Mouse (Mus musculus): ENCODE results near the gene Hectd4. TPM values are rescaled to one million over a fixed set of nuclear protein-coding genes. Genes with fewer than 3 reads are reported as not detected.
A peak's percentile ranks its signal among the peaks of the same experiment; 100 is the strongest.

The Hectd4 gene
- 16.8 and 18.0 TPM in 2 replicates for polyA plus RNA-seq (2015; fragmentation: Nextera tagmentation; extraction: Ambion mirVana)

DNA sequence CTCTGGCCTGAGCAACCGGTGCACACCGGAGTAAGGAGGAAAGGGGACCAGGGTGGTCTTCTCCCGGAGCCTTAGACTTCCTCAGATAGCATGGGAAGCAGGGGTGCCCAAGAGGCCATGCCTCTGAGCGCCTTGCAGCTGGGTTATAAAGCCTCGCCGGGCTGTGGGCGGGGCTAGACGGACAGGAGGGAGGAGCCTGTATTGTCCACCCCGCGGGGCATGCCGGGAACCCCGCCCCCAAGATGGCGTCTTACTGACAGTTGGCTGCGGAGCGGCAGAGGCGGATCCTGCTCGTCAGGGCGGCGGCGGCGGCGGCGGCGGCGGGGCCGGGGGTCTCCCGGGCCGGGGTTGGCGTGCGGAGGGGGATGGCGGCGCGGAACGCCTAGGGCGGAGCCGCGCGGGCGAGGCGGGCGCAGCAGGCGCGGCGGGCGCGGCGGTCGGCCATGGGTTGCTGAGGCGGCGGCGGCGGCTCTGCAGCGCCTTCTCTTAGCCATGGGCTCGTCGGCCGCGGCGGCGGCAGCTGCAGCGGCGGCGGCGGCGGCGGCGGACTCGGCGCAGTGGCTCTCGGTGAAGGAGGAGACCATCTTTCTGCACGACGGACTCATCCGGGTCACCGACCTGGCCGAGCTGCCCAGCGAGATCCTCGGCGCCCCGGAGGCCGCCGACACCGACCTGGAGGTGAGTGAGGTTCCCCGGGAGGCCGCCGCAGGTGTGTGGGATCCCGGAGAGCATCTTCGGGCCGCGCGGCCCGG, at the start of gene Hectd4:
Gene Hectd4 (plus strand): TSS at position 240 of the 752 bp plus-strand sequence.
- Histone ChIP-seq H3K9ac (replicated peaks) (peak within 1 kb of the TSS; percentile 97), H3K27ac (peak within 1 kb of the TSS; percentile 96), H3K4me2 (replicated peaks) (peak within 1 kb of the TSS; percentile 77), H3K9me3 (no peaks in the 10 kb centered on the region), H3K27me3 (no peaks in the 10 kb centered on the region), H3K4me3 (replicated peaks) (peak within 1 kb of the TSS; percentile 96), H3K36me3 (no peaks in the 10 kb centered on the region), H3K4me1 (replicated peaks) (peaks cover 17% of the 10 kb centered on the region)
- under 1% methylated on average over 84 of the region's 90 CpGs for WGBS
- ATAC-seq = peak; percentile 84

DNA sequence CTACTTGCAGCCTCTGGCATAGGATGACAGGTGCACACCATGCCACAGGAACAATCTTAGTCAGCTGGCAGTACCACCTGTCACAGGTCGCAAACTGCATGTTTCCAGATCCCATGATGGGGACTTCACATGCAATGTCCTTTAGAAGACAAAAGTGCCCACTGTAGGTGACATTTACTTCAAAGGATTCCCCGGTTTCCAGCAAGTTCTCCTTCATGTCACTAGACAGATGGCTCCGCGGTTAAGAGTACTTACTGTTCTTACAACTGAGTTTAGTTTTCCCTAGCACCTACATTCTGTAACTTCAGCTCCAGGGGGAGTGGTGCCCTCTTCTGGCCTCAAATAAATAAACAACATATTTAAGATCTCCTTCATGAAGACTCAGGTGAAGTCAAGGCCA, 47.2 kb upstream of the Hectd4 start:
- Histone ChIP-seq H3K4me3 (replicated peaks) (no peak overlapping the region), H3K9me3 (no peaks in the 10 kb centered on the region), H3K4me2 (replicated peaks) (no peak overlapping the region), H3K9ac (replicated peaks) (no peak overlapping the region; the same call in 1 of the 2 replicates), H3K36me3 (peaks cover 22% of the 10 kb centered on the region), H3K27ac (no peak overlapping the region), H3K27me3 (no peaks in the 10 kb centered on the region), H3K4me1 (replicated peaks) (no peaks in the 10 kb centered on the region)
- WGBS = 98% methylated on average over 4 of the region's 4 CpGs
- no peak for ATAC-seq

GRCm38 (mm10) chr5:121179077-121179857, 40.8 kb upstream of the Hectd4 start:
- H3K4me1 ChIP-seq (replicated peaks) = peaks cover 34% of the 10 kb centered on the region
- no peak overlapping the region for H3K4me3 ChIP-seq (replicated peaks)
- no peaks in the 10 kb centered on the region for H3K36me3 ChIP-seq
- no peaks in the 10 kb centered on the region for H3K9me3 ChIP-seq
- no peaks in the 10 kb centered on the region for H3K27me3 ChIP-seq
- 56% methylated on average over 9 of the region's 9 CpGs for WGBS
- H3K9ac ChIP-seq (replicated peaks) = no peak overlapping the region
- H3K27ac ChIP-seq = peak overlapping the region; percentile 12; the same call in 1 of the 2 replicates
- H3K4me2 ChIP-seq (replicated peaks) = no peak overlapping the region
- no peak for ATAC-seq

GRCm38 (mm10) chr5:121183269-121183668, 36.8 kb upstream of the Hectd4 start:
- Histone ChIP-seq H3K4me1 (replicated peaks) (peaks cover 74% of the 10 kb centered on the region), H3K9ac (replicated peaks) (no peak overlapping the region), H3K27me3 (no peaks in the 10 kb centered on the region), H3K9me3 (no peaks in the 10 kb centered on the region), H3K4me2 (replicated peaks) (no peak overlapping the region), H3K4me3 (replicated peaks) (no peak overlapping the region), H3K27ac (no peak overlapping the region), H3K36me3 (no peaks in the 10 kb centered on the region)
- 81% methylated on average over 9 of the region's 9 CpGs for WGBS
- ATAC-seq = no peak

DNA sequence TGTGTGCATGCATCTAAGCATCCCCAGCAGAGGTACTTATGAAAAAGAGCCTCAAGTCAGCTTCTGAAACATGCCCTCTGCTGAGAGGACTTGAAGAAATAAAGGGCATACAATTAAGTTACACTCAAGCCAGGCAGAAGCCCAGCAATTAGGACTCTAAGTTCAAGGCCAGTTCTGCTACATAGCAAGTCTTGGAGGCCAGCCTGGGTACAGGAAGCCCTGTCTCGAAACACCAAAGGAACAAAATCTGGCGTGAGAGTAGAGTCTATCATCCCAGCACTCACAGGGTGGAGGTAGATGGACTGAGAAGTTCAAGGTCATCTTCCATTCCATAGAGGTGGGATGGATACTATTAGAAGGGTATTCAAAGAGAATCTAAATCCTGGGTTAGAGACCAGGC, 35.6 kb upstream of the Hectd4 start:
- H3K4me3 ChIP-seq (replicated peaks) = no peak overlapping the region
- H3K4me2 ChIP-seq (replicated peaks) = no peak overlapping the region
- no peak for ATAC-seq
- WGBS = 85% methylated on average over 2 of the region's 2 CpGs
- no peaks in the 10 kb centered on the region for H3K9me3 ChIP-seq
- H3K4me1 ChIP-seq (replicated peaks) = peaks cover 75% of the 10 kb centered on the region
- H3K27me3 ChIP-seq = no peaks in the 10 kb centered on the region
- H3K27ac ChIP-seq = 0 out of 2 replicates have a peak overlapping the region, but pooled peaks have one; percentile 14
- H3K9ac ChIP-seq (replicated peaks) = no peak overlapping the region
- no peaks in the 10 kb centered on the region for H3K36me3 ChIP-seq

- ATAC-seq = peak; percentile 51
- no peaks in the 10 kb centered on the region for H3K9me3 ChIP-seq
- 51% methylated on average over 11 of the region's 11 CpGs for WGBS
- H3K4me3 ChIP-seq (replicated peaks) = no peak overlapping the region
- H3K9ac ChIP-seq (replicated peaks) = 0 out of 2 replicates have a peak overlapping the region, but pooled peaks have one; percentile 0
- H3K4me1 ChIP-seq (replicated peaks) = peaks cover 74% of the 10 kb centered on the region
- no peaks in the 10 kb centered on the region for H3K36me3 ChIP-seq
- H3K4me2 ChIP-seq (replicated peaks) = no peak overlapping the region; the same call in 1 of the 2 replicates
- no peaks in the 10 kb centered on the region for H3K27me3 ChIP-seq
- peak overlapping the region; percentile 14 for H3K27ac ChIP-seq
Measured at GRCm38 (mm10) chr5:121184945-121185551, 35.0 kb upstream of the Hectd4 start.

GRCm38 (mm10) chr5:121187580-121188001, 32.4 kb upstream of the Hectd4 start:
- H3K9ac ChIP-seq (replicated peaks) = peak overlapping the region; percentile 10; the same call in 1 of the 2 replicates

GRCm38 (mm10) chr5:121188265-121188664, 31.8 kb upstream of the Hectd4 start:
- no peak overlapping the region for H3K4me3 ChIP-seq (replicated peaks)
- H3K4me2 ChIP-seq (replicated peaks) = peak overlapping the region; percentile 26; the same call in 1 of the 2 replicates
- no peaks in the 10 kb centered on the region for H3K36me3 ChIP-seq
- H3K9me3 ChIP-seq = no peaks in the 10 kb centered on the region
- no peaks in the 10 kb centered on the region for H3K27me3 ChIP-seq
- peaks cover 77% of the 10 kb centered on the region for H3K4me1 ChIP-seq (replicated peaks)
- H3K27ac ChIP-seq = no peak overlapping the region
- ATAC-seq = no peak
- 94% methylated on average over 9 of the region's 9 CpGs for WGBS
- H3K9ac ChIP-seq (replicated peaks) = no peak overlapping the region; the same call in 1 of the 2 replicates

More at GRCm38 (mm10) chr5:121187580-121188001, 32.4 kb upstream of the Hectd4 start:
- Histone ChIP-seq H3K9me3 (no peaks in the 10 kb centered on the region), H3K27me3 (no peaks in the 10 kb centered on the region), H3K27ac (no peak overlapping the region), H3K36me3 (no peaks in the 10 kb centered on the region), H3K4me2 (replicated peaks) (no peak overlapping the region), H3K4me3 (replicated peaks) (no peak overlapping the region), H3K4me1 (replicated peaks) (peaks cover 82% of the 10 kb centered on the region)
- no peak for ATAC-seq
- 88% methylated on average over 8 of the region's 8 CpGs for WGBS

- no peaks in the 10 kb centered on the region for H3K27me3 ChIP-seq
- WGBS = 80% methylated on average over 9 of the region's 9 CpGs
- 0 out of 2 replicates have a peak overlapping the region, but pooled peaks have one; percentile 8 for H3K9ac ChIP-seq (replicated peaks)
- H3K27ac ChIP-seq = no peak overlapping the region
- H3K4me2 ChIP-seq (replicated peaks) = peak overlapping the region; percentile 26
- no peak overlapping the region for H3K4me3 ChIP-seq (replicated peaks)
- no peak for ATAC-seq
- no peaks in the 10 kb centered on the region for H3K36me3 ChIP-seq
- H3K4me1 ChIP-seq (replicated peaks) = peaks cover 70% of the 10 kb centered on the region
- no peaks in the 10 kb centered on the region for H3K9me3 ChIP-seq
Measured at GRCm38 (mm10) chr5:121189182-121189581, 30.8 kb upstream of the Hectd4 start.

DNA sequence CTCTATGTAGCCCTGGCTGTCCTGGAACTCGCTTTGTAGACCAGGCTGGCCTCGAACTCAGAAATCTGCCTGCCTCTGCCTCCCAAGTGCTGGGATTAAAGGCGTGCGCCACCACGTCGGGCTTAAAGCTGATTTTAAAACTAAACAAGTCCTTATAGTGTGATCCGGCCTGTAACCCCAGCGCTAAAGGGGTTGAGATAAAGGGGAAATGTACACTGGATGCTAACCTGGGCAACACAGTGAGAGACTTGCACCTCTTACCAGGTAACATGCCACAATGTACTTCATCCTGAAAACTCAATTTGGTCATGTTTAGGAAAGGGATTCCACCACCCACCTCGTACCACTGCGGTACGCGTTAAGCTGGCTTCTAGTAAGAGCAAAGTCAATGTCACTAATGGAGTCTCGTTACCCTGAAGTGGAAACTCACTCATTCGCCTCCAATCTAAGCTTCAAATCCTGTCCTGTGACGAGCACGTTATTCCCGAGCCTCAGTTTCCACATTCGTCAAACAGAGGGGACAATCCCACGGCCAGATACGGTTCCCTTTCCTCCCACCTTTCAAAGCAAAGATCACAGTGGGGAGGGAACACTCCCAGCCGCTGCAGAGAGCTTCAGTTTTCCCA, 29.7 kb upstream of the Hectd4 start:
- Histone ChIP-seq H3K27me3 (0 out of 2 replicates have a peak, but pooled peaks cover 3% of the 10 kb centered on the region), H3K9ac (replicated peaks) (peak overlapping the region; percentile 90), H3K4me2 (replicated peaks) (peak overlapping the region; percentile 85), H3K9me3 (no peaks in the 10 kb centered on the region), H3K27ac (peak overlapping the region; percentile 80), H3K36me3 (no peaks in the 10 kb centered on the region), H3K4me1 (replicated peaks) (peaks cover 58% of the 10 kb centered on the region), H3K4me3 (replicated peaks) (peak overlapping the region; percentile 88)
- ATAC-seq = no peak
- 31% methylated on average over 21 of the region's 21 CpGs for WGBS

DNA sequence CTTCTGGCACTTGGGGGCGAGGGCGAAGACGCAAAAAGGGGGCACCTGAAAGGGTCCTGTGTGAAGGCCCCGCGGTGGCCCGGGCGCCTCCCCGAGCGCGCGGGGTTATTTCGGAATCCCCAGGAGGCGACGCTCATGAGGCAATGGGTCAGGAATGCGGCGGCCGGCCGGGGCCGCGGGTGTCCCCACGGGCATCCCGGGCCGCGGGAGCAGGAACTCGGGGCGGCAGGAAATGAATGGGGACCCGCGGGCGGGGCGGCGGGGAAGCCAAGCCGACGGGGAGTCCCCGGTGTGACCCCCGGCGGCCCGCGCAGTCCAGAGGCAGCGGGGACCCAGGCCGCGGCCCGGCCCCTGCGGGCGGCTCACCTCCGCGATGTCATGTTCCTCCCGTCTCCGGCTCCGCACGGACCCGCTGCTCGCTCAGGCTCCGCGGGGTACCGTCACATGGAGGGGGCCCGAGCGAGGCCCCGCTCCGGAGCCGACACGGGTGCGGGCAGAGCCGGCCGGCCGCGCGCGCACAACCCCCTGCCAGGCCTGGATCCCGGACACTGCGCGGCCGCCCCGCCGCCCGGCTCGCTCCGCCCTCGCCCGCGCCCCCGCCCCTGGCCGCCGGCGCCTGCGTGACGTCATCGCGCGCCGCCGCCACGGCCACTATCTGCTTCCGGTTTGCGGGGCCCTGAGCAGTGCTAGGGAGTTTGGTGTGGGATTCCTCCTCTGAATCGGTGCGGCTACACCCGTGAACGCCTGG, 29.0 kb upstream of the Hectd4 start, which contains the start of gene Ptpn11:
Gene Ptpn11 (minus strand): TSS at position 562 of the 748 bp plus-strand sequence.
- Histone ChIP-seq H3K36me3 (no peaks in the 10 kb centered on the region), H3K9me3 (no peaks in the 10 kb centered on the region), H3K9ac (replicated peaks) (peak within 1 kb of the TSS; percentile 90), H3K27me3 (0 out of 2 replicates have a peak, but pooled peaks cover 3% of the 10 kb centered on the region), H3K4me1 (replicated peaks) (peaks cover 52% of the 10 kb centered on the region), H3K27ac (peak within 1 kb of the TSS; percentile 80), H3K4me3 (replicated peaks) (peak within 1 kb of the TSS; percentile 88), H3K4me2 (replicated peaks) (peak within 1 kb of the TSS; percentile 85)
- ATAC-seq = peak; percentile 96
- WGBS = under 1% methylated on average over 90 of the region's 98 CpGs

Data from midbrain, embryonic 13.5 days (tissue).